Mouse (Mus musculus) lung, embryonic 14.5 days (tissue): ENCODE measurements at regions not wholly inside any gene's neighbourhood (a gene's known extent, or its start where the extent isn't known, plus 50 kb on each side); places are given as distances from the start of the nearest gene placed in this dataset.

Source experiments
- ATAC-seq: fragments of 200-750 bp; cut with Nextera tagmentation; 2 replicates; pipeline ENCODE4 v1.8.0; 2017; ENCODE audit warnings: mild to moderate bottlenecking, moderate TSS enrichment, moderate library complexity; ENCODE audit not compliant: insufficient read depth
- DNase-seq: peaks from one replicate; pipeline ENCODE4 v3.0.0-alpha.2; 2015
- H3K27ac ChIP-seq: fragments of 300-500 bp; sonication (generic); 2 replicates; pipeline ENCODE4 v1.5.1; 2014; ENCODE audit warnings: low read depth, mild to moderate bottlenecking, moderate library complexity
- H3K27me3 ChIP-seq: fragments of 300-500 bp; sonication (generic); 2 replicates; pipeline ENCODE4 v1.6.1; 2014; ENCODE audit warnings: low read length, control low read depth; ENCODE audit not compliant: insufficient read depth
- H3K36me3 ChIP-seq: fragments of 300-500 bp; sonication (generic); 2 replicates; pipeline ENCODE4 v1.6.1; 2014; ENCODE audit warnings: control low read depth; ENCODE audit not compliant: insufficient read depth
- H3K4me1 ChIP-seq: fragments of 300-500 bp; sonication (generic); 2 replicates; pipeline ENCODE4 v1.6.1; 2014; ENCODE audit warnings: antibody characterized with exemption, control low read depth; ENCODE audit not compliant: insufficient read depth
- H3K4me2 ChIP-seq: fragments of 300-500 bp; sonication (generic); 2 replicates; pipeline ENCODE4 v1.6.1; 2014; ENCODE audit warnings: mild to moderate bottlenecking
- H3K4me3 ChIP-seq: fragments of 300-500 bp; sonication (generic); 2 replicates; pipeline ENCODE4 v1.5.1; 2014; ENCODE audit warnings: low read depth, low read length
- H3K9ac ChIP-seq: fragments of 300-500 bp; sonication (generic); 2 replicates; pipeline ENCODE4 v1.6.1; 2014
- H3K9me3 ChIP-seq: fragments of 300-500 bp; sonication (generic); 2 replicates; pipeline ENCODE4 v1.6.1; 2016; ENCODE audit warnings: low read depth, low read length, control low read depth
- CTCF ChIP-seq: IDR thresholded peaks from 2 replicates; pipeline ENCODE4 v1.5.1; 2016; ENCODE audit warnings: antibody characterized with exemption, low read depth
- WGBS: fragments of 180-500 bp; shearing (Covaris S2); extraction: QIAGEN DNeasy Blood & Tissue Kit; methylation state at CpG from one replicate; pipeline ENCODE4 v1.1.7; 2014; 5-methylcytosine and 5-hydroxymethylcytosine counted together

GRCm38 (mm10) chr2:123073476-123074085 is 308.5 kb downstream of the Sqor start:
- H3K9ac ChIP-seq, result no peak overlapping the region
- H3K4me2 ChIP-seq, result no peak overlapping the region
- H3K27ac ChIP-seq, result no peak overlapping the region
- no peaks in the 10 kb centered on the region for H3K4me1 ChIP-seq
- 45% methylated on average over 4 of the region's 4 CpGs for WGBS
- DNase-seq, result no peak
- TF ChIP-seq CTCF, result no peak
- H3K36me3 ChIP-seq, result no peaks in the 10 kb centered on the region
- H3K27me3 ChIP-seq, result no peaks in the 10 kb centered on the region
- H3K4me3 ChIP-seq, result no peak overlapping the region
- ATAC-seq, result no peak
- no peaks in the 10 kb centered on the region for H3K9me3 ChIP-seq

GRCm38 (mm10) chr2:123092726-123093125 is 327.7 kb downstream of the Sqor start:
- ATAC-seq (no peak), DNase-seq (no peak)
- Histone ChIP-seq H3K4me2 (no peak overlapping the region), H3K36me3 (no peaks in the 10 kb centered on the region), H3K9ac (no peak overlapping the region), H3K9me3 (no peaks in the 10 kb centered on the region), H3K27me3 (no peaks in the 10 kb centered on the region), H3K4me1 (no peaks in the 10 kb centered on the region), H3K4me3 (no peak overlapping the region), H3K27ac (no peak overlapping the region)
- WGBS, result 73% methylated on average over 1 of the region's 1 CpGs
- TF ChIP-seq CTCF, result no peak

DNA sequence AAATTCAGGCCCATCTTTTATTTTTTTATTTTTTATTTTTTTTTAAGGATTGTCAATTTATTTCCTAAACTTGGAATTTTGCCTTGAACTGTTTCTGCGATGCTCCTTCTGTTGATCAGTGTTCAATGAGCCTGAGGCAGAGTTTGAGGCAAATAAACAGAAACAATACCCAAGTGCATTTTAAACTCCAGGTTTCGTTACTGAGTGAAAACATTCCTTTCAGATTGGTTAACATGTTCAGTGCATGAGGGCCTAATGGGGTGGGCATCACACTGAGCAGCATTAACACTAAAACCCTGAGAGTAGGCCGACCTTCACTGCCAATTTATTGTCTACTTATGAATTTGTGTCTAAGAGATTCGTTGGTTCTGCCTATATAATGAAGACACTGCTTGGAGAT is 338.5 kb downstream of the Sqor start:
- H3K9me3 ChIP-seq, result no peaks in the 10 kb centered on the region
- no peak overlapping the region for H3K9ac ChIP-seq
- no peak overlapping the region for H3K4me3 ChIP-seq
- ATAC-seq (no peak), DNase-seq (no peak)
- TF ChIP-seq CTCF, result no peak
- no peaks in the 10 kb centered on the region for H3K27me3 ChIP-seq
- 66% methylated on average over 4 of the region's 4 CpGs for WGBS
- no peaks in the 10 kb centered on the region for H3K4me1 ChIP-seq
- no peak overlapping the region for H3K27ac ChIP-seq
- no peak overlapping the region for H3K4me2 ChIP-seq
- H3K36me3 ChIP-seq, result no peaks in the 10 kb centered on the region

DNA sequence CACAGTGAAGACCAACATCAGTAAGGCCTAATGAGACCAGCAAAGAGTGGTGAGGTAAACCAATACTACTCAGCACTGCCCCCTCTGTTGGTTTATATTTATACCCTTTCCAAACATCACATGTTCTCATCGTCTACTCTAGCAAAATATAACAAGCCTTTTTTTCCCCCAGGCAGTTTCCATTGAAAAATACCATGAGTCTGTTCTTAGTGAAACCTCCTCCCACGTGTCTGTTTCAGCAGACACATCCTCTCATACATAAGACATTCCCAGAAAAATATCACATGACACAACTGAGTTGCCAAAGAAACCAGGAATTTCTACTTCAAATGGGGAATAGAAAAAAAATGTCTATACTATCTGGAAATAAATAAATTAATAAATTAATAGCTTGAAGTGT is 366.5 kb downstream of the Sqor start:
- Histone ChIP-seq H3K4me1 (no peaks in the 10 kb centered on the region), H3K4me3 (no peak overlapping the region), H3K27me3 (no peaks in the 10 kb centered on the region), H3K36me3 (no peaks in the 10 kb centered on the region), H3K9ac (no peak overlapping the region), H3K9me3 (no peaks in the 10 kb centered on the region), H3K27ac (no peak overlapping the region), H3K4me2 (no peak overlapping the region)
- WGBS, result 62% methylated on average over 2 of the region's 2 CpGs
- ATAC-seq (no peak), DNase-seq (no peak)
- TF ChIP-seq CTCF, result no peak

DNA sequence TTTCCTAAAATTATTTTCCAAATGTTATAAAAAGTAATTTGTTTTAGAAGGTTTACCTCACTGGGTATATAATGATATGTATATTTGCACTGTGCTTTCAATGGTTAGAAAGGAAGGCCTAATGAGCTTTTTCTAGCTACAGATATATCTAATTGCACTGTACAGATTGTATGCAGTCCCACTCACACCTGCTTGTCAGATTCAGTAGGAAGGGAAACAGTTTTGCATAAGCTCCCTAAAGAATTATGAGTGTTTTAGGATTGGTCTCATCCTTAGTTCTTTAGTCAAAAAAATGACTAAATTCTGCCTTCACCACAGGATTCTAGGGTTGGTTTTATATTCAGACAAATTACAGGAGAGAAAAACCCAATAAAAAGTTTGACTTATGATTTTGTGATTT is 388.1 kb downstream of the Sqor start:
- H3K4me3 ChIP-seq, result no peak overlapping the region
- no peaks in the 10 kb centered on the region for H3K4me1 ChIP-seq
- no peaks in the 10 kb centered on the region for H3K27me3 ChIP-seq
- H3K4me2 ChIP-seq, result no peak overlapping the region
- H3K27ac ChIP-seq, result no peak overlapping the region
- no peak for TF ChIP-seq CTCF
- no peak for ATAC-seq
- H3K9me3 ChIP-seq, result no peaks in the 10 kb centered on the region
- H3K9ac ChIP-seq, result no peak overlapping the region
- no peak for DNase-seq
- no peaks in the 10 kb centered on the region for H3K36me3 ChIP-seq

GRCm38 (mm10) chr2:123165384-123165783 is 400.3 kb downstream of the Sqor start:
- DNase-seq (no peak), ATAC-seq (no peak)
- Histone ChIP-seq H3K4me1 (no peaks in the 10 kb centered on the region), H3K27me3 (no peaks in the 10 kb centered on the region), H3K27ac (no peak overlapping the region), H3K9ac (no peak overlapping the region), H3K36me3 (no peaks in the 10 kb centered on the region), H3K4me2 (no peak overlapping the region), H3K9me3 (no peaks in the 10 kb centered on the region), H3K4me3 (no peak overlapping the region)
- TF ChIP-seq CTCF, result no peak

- WGBS, result 30% methylated on average over 1 of the region's 1 CpGs
These were observed 405.6 kb downstream of the Sqor start for GRCm38 (mm10) chr2:123170611-123171010.

DNA sequence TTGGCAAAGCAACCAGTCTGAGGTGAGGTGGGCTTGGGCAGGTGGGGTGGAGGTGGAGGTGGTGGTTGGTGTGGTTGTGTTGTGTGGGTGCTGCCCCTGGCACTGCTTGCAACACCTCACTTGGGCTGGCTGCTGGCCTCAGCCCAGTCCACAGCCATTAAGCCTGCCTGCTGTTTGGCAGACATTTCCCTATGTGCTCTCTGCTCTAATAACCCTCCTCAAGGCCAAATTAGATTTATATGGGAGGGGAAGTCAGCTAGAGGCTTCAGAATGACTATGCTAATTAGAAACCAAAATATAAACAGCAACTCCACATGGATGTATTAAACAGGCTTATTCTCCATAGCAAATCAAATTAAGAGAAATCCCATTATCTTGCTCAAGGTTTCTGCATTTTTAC is 417.2 kb downstream of the Sqor start:
- Histone ChIP-seq H3K4me2 (no peak overlapping the region), H3K36me3 (no peaks in the 10 kb centered on the region), H3K4me3 (no peak overlapping the region), H3K9ac (no peak overlapping the region), H3K9me3 (no peaks in the 10 kb centered on the region), H3K27ac (no peak overlapping the region), H3K4me1 (no peaks in the 10 kb centered on the region), H3K27me3 (no peaks in the 10 kb centered on the region)
- no peak for ATAC-seq
- DNase-seq, result no peak
- TF ChIP-seq CTCF, result no peak

More at GRCm38 (mm10) chr2:123170611-123171010, 405.6 kb downstream of the Sqor start:
- ATAC-seq, result no peak
- H3K27me3 ChIP-seq, result no peaks in the 10 kb centered on the region
- H3K27ac ChIP-seq, result no peak overlapping the region
- no peaks in the 10 kb centered on the region for H3K9me3 ChIP-seq
- H3K4me3 ChIP-seq, result no peak overlapping the region
- no peak for DNase-seq
- no peaks in the 10 kb centered on the region for H3K36me3 ChIP-seq
- no peak overlapping the region for H3K9ac ChIP-seq
- H3K4me2 ChIP-seq, result no peak overlapping the region
- no peaks in the 10 kb centered on the region for H3K4me1 ChIP-seq
- TF ChIP-seq CTCF, result no peak
